Mouse (Mus musculus) heart, postnatal 0 days (tissue): ENCODE measurements around the gene Mybbp1a. TPM values are rescaled to one million over a fixed set of nuclear protein-coding genes. Genes with fewer than 3 reads are reported as not detected.

Experiments
- ATAC-seq: fragments of 200-750 bp; cut with Nextera tagmentation; 2 replicates; pipeline ENCODE4 v1.8.0; 2017; ENCODE audit warnings: low read depth, moderate number of reproducible peaks, moderate library complexity; ENCODE audit not compliant: insufficient read depth
- DNase-seq: peaks from one replicate; pipeline ENCODE4 v3.0.0-alpha.2; 2016; ENCODE audit warnings: low spot score
- H3K27ac ChIP-seq: fragments of 300-500 bp; sonication (generic); 2 replicates; pipeline ENCODE4 v1.5.1; 2014; ENCODE audit warnings: low read depth, mild to moderate bottlenecking
- H3K27me3 ChIP-seq: fragments of 300-500 bp; sonication (generic); 2 replicates; pipeline ENCODE4 v1.6.1; 2014; ENCODE audit warnings: low read length, mixed read lengths; ENCODE audit not compliant: control insufficient read depth, insufficient read depth
- H3K36me3 ChIP-seq: fragments of 300-500 bp; sonication (generic); replicated peaks from 2 replicates; pipeline ENCODE4 v1.6.1; 2014; ENCODE audit warnings: low read length, mixed read lengths; ENCODE audit not compliant: control insufficient read depth, insufficient read depth
- H3K4me1 ChIP-seq: fragments of 300-500 bp; sonication (generic); 2 replicates; pipeline ENCODE4 v1.6.1; 2014; ENCODE audit warnings: antibody characterized with exemption; ENCODE audit not compliant: control insufficient read depth, insufficient read depth
- H3K4me2 ChIP-seq: fragments of 300-500 bp; sonication (generic); 2 replicates; pipeline ENCODE4 v1.6.1; 2014; ENCODE audit warnings: low read depth, mild to moderate bottlenecking, low read length, moderate library complexity
- H3K4me3 ChIP-seq: fragments of 300-500 bp; sonication (generic); 2 replicates; pipeline ENCODE4 v1.5.1; 2014; ENCODE audit warnings: low read depth, low read length
- H3K9ac ChIP-seq: fragments of 300-500 bp; sonication (generic); replicated peaks from 2 replicates; pipeline ENCODE4 v1.6.1; 2014; ENCODE audit warnings: low read depth, low read length, mixed read lengths
- H3K9me3 ChIP-seq: fragments of 300-500 bp; sonication (generic); replicated peaks from 2 replicates; pipeline ENCODE4 v1.6.1; 2016; ENCODE audit warnings: low read length; ENCODE audit not compliant: control insufficient read depth
- CTCF ChIP-seq: IDR thresholded peaks from 2 replicates; pipeline ENCODE4 v1.5.1; 2016; ENCODE audit warnings: antibody characterized with exemption, control low read depth, low read depth
- EP300 ChIP-seq: IDR thresholded peaks from 2 replicates; pipeline ENCODE4 v1.6.1; 2016; ENCODE audit warnings: antibody characterized with exemption, low read depth
- whole genome bisulfite sequencing: fragments of 180-500 bp; shearing (Covaris S2); extraction: QIAGEN DNeasy Blood & Tissue Kit; methylation state at CpG from one replicate; pipeline ENCODE4 v1.1.7; 2014; 5-methylcytosine and 5-hydroxymethylcytosine counted together
- polyA plus RNA-seq: library from polyadenylated mRNA; unstranded; fragments of >200 nt; fragmentation: Nextera tagmentation; extraction: Ambion mirVana; gene quantifications from 2 replicates; pipeline ENCODE4 v1.2.1, GENCODE M21; 2015
- total RNA-seq: library from RNA; depleted of rRNA; stranded (reverse); fragments of >200 nt; gene quantifications from 2 replicates; pipeline ENCODE4 v1.2.3, GENCODE M21; 2014; ENCODE audit warnings: low replicate concordance

The Mybbp1a gene
- total and polyA plus RNA-seq, 2 experiments from 2014 or later, result 20.5 to 42.1 TPM

DNA sequence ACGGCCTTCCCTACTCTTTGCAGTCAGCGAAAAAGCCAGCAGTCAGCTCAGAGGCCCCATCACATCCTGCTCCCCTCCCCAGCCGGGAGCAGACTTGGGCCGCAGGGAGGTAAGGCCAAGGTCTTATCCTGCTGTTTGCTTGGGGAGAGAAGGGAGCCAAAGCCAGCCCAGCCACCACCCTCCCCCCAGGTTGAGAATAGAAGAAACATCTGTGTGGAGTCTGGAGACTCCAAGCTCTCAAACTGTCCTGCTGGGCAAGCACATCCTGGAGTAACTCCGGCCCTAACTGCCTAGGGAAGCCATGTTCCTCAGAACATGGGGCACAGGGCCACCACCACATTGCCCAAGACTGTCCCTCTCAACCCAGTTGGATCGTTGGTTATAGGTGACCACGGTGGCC, 44.5 kb upstream of the Mybbp1a start:
- ATAC-seq, result peak; percentile 47
- Histone ChIP-seq H3K27me3 (no peaks in the 10 kb centered on the region), H3K9ac (no peak overlapping the region), H3K4me1 (peaks cover 40% of the 10 kb centered on the region), H3K27ac (peak overlapping the region; percentile 79), H3K9me3 (no peaks in the 10 kb centered on the region), H3K4me3 (no peak overlapping the region), H3K4me2 (peak overlapping the region; percentile 4; the same call in 1 of the 2 replicates), H3K36me3 (peaks cover 33% of the 10 kb centered on the region)
- DNase-seq, result peak; percentile 60
- TF ChIP-seq EP300 (no peak), CTCF (no peak)
- 36% methylated on average over 7 of the region's 7 CpGs for WGBS

- H3K36me3 ChIP-seq, result peaks cover 32% of the 10 kb centered on the region
Measured at GRCm38 (mm10) chr11:72397072-72397471, 44.1 kb upstream of the Mybbp1a start.

DNA sequence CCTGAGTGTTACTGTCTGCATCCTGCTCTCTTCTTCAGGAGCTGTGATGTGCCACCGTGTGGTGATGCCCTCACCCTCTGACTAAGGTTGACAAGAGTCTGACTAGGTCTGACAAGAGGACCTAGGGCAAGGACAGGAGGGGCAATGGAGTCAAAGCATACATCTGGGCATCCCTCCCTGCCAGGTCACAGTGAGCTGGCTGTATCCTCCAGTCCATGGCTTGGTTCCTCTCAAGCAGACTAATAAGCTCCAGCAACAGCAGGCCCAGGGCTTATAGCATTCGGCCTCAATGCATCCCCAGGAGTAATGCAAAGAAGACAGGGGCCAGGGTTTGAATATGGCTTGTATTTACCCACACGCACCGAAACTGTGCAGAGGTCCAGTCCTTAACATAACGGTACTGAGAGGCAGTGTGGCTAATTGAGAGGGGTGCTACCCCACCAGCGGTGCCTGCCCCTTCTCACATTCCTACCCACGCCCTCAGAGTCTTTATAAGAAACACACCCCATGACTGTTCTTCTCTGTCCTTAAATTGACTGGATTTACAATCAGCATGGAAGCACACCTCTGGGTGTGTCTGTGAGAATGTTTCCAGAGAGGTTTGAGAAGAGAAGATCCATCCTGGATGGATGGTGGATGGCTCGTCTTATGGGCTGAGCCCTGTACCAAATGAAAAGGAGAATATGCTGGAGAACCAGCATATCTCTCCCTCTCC, 43.2 kb upstream of the Mybbp1a start:
- Histone ChIP-seq H3K27ac (peak overlapping the region; percentile 79), H3K27me3 (no peaks in the 10 kb centered on the region), H3K4me2 (no peak overlapping the region), H3K9ac (no peak overlapping the region), H3K4me1 (peaks cover 48% of the 10 kb centered on the region), H3K4me3 (no peak overlapping the region), H3K36me3 (peaks cover 40% of the 10 kb centered on the region), H3K9me3 (no peaks in the 10 kb centered on the region)
- DNase-seq, result no peak
- ATAC-seq, result no peak
- WGBS, result 81% methylated on average over 8 of the region's 8 CpGs
- TF ChIP-seq CTCF (no peak), EP300 (no peak; the same call in 1 of the 2 replicates)

More at GRCm38 (mm10) chr11:72397072-72397471, 44.1 kb upstream of the Mybbp1a start:
- no peaks in the 10 kb centered on the region for H3K9me3 ChIP-seq
- H3K27me3 ChIP-seq, result no peaks in the 10 kb centered on the region
- H3K4me1 ChIP-seq, result peaks cover 40% of the 10 kb centered on the region
- peak; percentile 85 for DNase-seq
- WGBS, result 13% methylated on average over 10 of the region's 10 CpGs
- TF ChIP-seq CTCF (no peak), EP300 (no peak; the same call in 1 of the 2 replicates)
- peak overlapping the region; percentile 4; the same call in 1 of the 2 replicates for H3K4me2 ChIP-seq
- H3K27ac ChIP-seq, result peak overlapping the region; percentile 79
- no peak overlapping the region for H3K9ac ChIP-seq
- peak; percentile 73 for ATAC-seq
- no peak overlapping the region for H3K4me3 ChIP-seq

GRCm38 (mm10) chr11:72401068-72401467, 40.1 kb upstream of the Mybbp1a start:
- no peak overlapping the region for H3K27ac ChIP-seq
- TF ChIP-seq EP300 (no peak), CTCF (no peak)
- no peaks in the 10 kb centered on the region for H3K9me3 ChIP-seq
- H3K4me2 ChIP-seq, result no peak overlapping the region
- H3K4me1 ChIP-seq, result peaks cover 34% of the 10 kb centered on the region
- H3K27me3 ChIP-seq, result no peaks in the 10 kb centered on the region
- peaks cover 42% of the 10 kb centered on the region for H3K36me3 ChIP-seq
- H3K9ac ChIP-seq, result no peak overlapping the region
- no peak for ATAC-seq
- no peak for DNase-seq
- WGBS, result 91% methylated on average over 12 of the region's 12 CpGs
- H3K4me3 ChIP-seq, result no peak overlapping the region

DNA sequence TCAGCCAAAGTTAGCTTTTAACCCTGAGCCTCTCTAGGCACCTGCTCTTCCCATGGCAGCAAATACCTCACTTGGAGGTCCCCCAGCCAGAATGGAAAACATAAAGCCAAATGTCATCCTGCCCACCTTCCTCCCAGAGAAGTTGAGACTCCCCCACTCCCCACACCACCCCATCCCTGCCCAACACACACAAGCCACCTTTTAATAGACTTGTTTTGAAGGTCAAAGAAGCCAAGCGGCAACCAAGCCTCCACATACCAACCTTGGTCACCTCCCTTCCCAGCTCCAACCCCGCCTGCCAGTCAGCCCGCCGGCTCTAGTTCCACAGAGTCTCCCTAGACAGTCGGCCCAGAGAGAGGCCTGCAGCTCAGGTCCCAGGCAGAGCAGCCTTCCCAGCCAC, 39.1 kb upstream of the Mybbp1a start:
- peaks cover 42% of the 10 kb centered on the region for H3K36me3 ChIP-seq
- H3K4me3 ChIP-seq, result no peak overlapping the region
- H3K4me1 ChIP-seq, result peaks cover 34% of the 10 kb centered on the region
- TF ChIP-seq EP300 (no peak), CTCF (no peak)
- no peaks in the 10 kb centered on the region for H3K9me3 ChIP-seq
- no peak overlapping the region for H3K4me2 ChIP-seq
- DNase-seq (peak; percentile 30), ATAC-seq (peak; percentile 22; the same call in 1 of the 2 replicates)
- peak overlapping the region; percentile 61 for H3K27ac ChIP-seq
- H3K9ac ChIP-seq, result 0 out of 2 replicates have a peak overlapping the region, but pooled peaks have one; percentile 13
- H3K27me3 ChIP-seq, result no peaks in the 10 kb centered on the region
- WGBS, result 32% methylated on average over 5 of the region's 5 CpGs
